Mouse (Mus musculus): ENCODE data around the gene Olfr1346.
A peak's percentile ranks its signal among the peaks of the same experiment; 100 is the strongest.

DNA sequence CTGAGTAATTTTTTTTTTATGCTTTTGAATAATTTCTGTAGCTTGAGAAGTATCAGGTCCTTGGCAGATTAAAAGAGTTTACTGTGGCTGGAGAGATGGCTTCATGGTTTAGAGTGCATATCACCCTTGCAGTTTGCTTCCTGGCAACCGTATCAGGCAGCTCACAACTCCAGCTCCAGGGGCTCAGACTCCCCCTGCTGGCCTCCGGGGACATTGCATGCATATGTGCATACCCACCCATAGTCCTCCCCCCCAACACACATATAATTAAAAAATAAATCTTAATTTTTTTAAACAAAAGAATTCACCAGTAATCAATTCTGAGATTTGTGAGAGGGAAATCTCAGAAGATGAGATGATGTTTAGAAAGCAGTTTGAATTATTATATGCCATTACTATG lies 36.6 kb upstream of the Olfr1346 start:
- TF ChIP-seq POLR2A (IDR thresholded peaks at IDR 0.05; ENCODE audit: low read depth, low read length): no peak
- peak; percentile 36; the same call in 1 of the 2 replicates for TF ChIP-seq CTCF (IDR thresholded peaks at IDR 0.05; ENCODE audit: borderline replicate concordance, insufficient read depth, low read length)
